Mouse (Mus musculus): ENCODE measurements around the gene Tmem63b.

GRCm38 (mm10) chr17:45663106-45663919, 23.4 kb downstream of the Tmem63b start:
- TF ChIP-seq CTCF (IDR thresholded peaks at IDR 0.05) (peak; percentile 93), EP300 (IDR thresholded peaks at IDR 0.05) (no peak)

Measured in lung, postnatal 0 days (tissue).